Mouse (Mus musculus) fibroblast of lung, adult 2 months (primary cell): ENCODE measurements at regions not wholly inside any gene's neighbourhood (a gene's known extent, or its start where the extent isn't known, plus 50 kb on each side); places are given as distances from the start of the nearest gene placed in this dataset.

Experiments used
- DNase-seq: peaks from one replicate; pipeline ENCODE4 v3.0.0-alpha.2; 2011; ENCODE audit warnings: low read depth

GRCm38 (mm10) chr9:61046517-61046916, 252.2 kb downstream of the Uaca start:
- DNase-seq, result no peak

GRCm38 (mm10) chr9:61047289-61047688, 252.9 kb downstream of the Uaca start:
- no peak for DNase-seq

GRCm38 (mm10) chr9:61048576-61048975, 254.2 kb downstream of the Uaca start:
- no peak for DNase-seq

GRCm38 (mm10) chr9:61052621-61053020, 258.3 kb downstream of the Uaca start:
- no peak for DNase-seq

- DNase-seq, result no peak
Measured at GRCm38 (mm10) chr9:61054427-61054826, 260.1 kb downstream of the Uaca start.

- no peak for DNase-seq
Measured at GRCm38 (mm10) chr9:61055392-61055791, 261.1 kb downstream of the Uaca start.

- no peak for DNase-seq
Measured at GRCm38 (mm10) chr9:61055928-61056730, 261.8 kb downstream of the Uaca start.

GRCm38 (mm10) chr9:61056731-61057270, 262.5 kb downstream of the Uaca start:
- DNase-seq, result no peak

GRCm38 (mm10) chr9:61059225-61059624, 264.9 kb downstream of the Uaca start:
- no peak for DNase-seq

GRCm38 (mm10) chr9:61060958-61061357, 266.6 kb downstream of the Uaca start:
- no peak for DNase-seq

GRCm38 (mm10) chr9:61064714-61065305, 270.5 kb downstream of the Uaca start:
- no peak for DNase-seq

- DNase-seq, result no peak
Measured at GRCm38 (mm10) chr9:61069553-61070314, 275.4 kb downstream of the Uaca start.

- DNase-seq, result no peak
Measured at GRCm38 (mm10) chr9:61070315-61070707, 276.0 kb downstream of the Uaca start.

GRCm38 (mm10) chr9:61070861-61071260, 276.5 kb downstream of the Uaca start:
- DNase-seq, result no peak

GRCm38 (mm10) chr9:61073482-61073881, 279.1 kb downstream of the Uaca start:
- DNase-seq, result no peak

GRCm38 (mm10) chr9:61075071-61075470, 280.7 kb downstream of the Uaca start:
- no peak for DNase-seq

GRCm38 (mm10) chr9:61077181-61077580, 282.8 kb downstream of the Uaca start:
- DNase-seq, result no peak

- DNase-seq, result no peak
Measured at GRCm38 (mm10) chr9:61077807-61078206, 283.5 kb downstream of the Uaca start.

- DNase-seq, result no peak
Measured at GRCm38 (mm10) chr9:61081474-61082021, 287.2 kb downstream of the Uaca start.

GRCm38 (mm10) chr9:61084655-61085230, 287.4 kb upstream of the Tle3 start:
- no peak for DNase-seq

- DNase-seq, result no peak
Measured at GRCm38 (mm10) chr9:61087035-61087434, 285.1 kb upstream of the Tle3 start.
